Mouse (Mus musculus) heart, embryonic 15.5 days (tissue): ENCODE measurements around the gene Tmem238. TPM values are rescaled to one million over a fixed set of nuclear protein-coding genes. Genes with fewer than 3 reads are reported as not detected.

ENCODE experiments used
- ATAC-seq: fragments of 200-750 bp; cut with Nextera tagmentation; replicated peaks from 2 replicates; pipeline ENCODE4 v1.8.0; 2017; ENCODE audit warnings: low read depth, moderate TSS enrichment; ENCODE audit not compliant: insufficient number of reproducible peaks, insufficient read depth, low FRiP score
- H3K27ac ChIP-seq: fragments of 300-500 bp; sonication (generic); 2 replicates; pipeline ENCODE4 v1.5.1; 2015; ENCODE audit warnings: mild to moderate bottlenecking, inconsistent platforms
- H3K27me3 ChIP-seq: fragments of 300-500 bp; sonication (generic); 2 replicates; pipeline ENCODE4 v1.6.1; 2015; ENCODE audit warnings: inconsistent platforms
- H3K36me3 ChIP-seq: fragments of 300-500 bp; sonication (generic); 2 replicates; pipeline ENCODE4 v1.6.1; 2015; ENCODE audit warnings: mild to moderate bottlenecking, inconsistent platforms
- H3K4me1 ChIP-seq: fragments of 300-500 bp; sonication (generic); replicated peaks from 2 replicates; pipeline ENCODE4 v1.6.1; 2015; ENCODE audit warnings: inconsistent platforms
- H3K4me2 ChIP-seq: fragments of 300-500 bp; sonication (generic); 2 replicates; pipeline ENCODE4 v1.6.1; 2015; ENCODE audit warnings: inconsistent platforms, mild to moderate bottlenecking, moderate library complexity
- H3K4me3 ChIP-seq: fragments of 300-500 bp; sonication (generic); 2 replicates; pipeline ENCODE4 v1.5.1; 2015; ENCODE audit warnings: mild to moderate bottlenecking, inconsistent platforms
- H3K9ac ChIP-seq: fragments of 300-500 bp; sonication (generic); 2 replicates; pipeline ENCODE4 v1.6.1; 2015; ENCODE audit warnings: mild to moderate bottlenecking, inconsistent platforms
- H3K9me3 ChIP-seq: fragments of 300-500 bp; sonication (generic); replicated peaks from 2 replicates; pipeline ENCODE4 v1.6.1; 2016; ENCODE audit warnings: inconsistent platforms
- WGBS: fragments of 180-500 bp; shearing (Covaris S2); methylation state at CpG from one replicate; pipeline ENCODE4 v1.1.7; 2015; ENCODE audit warnings: mixed read lengths; 5-methylcytosine and 5-hydroxymethylcytosine counted together
- polyA plus RNA-seq: library from polyadenylated mRNA; unstranded; fragments of >200 nt; fragmentation: Nextera tagmentation; extraction: Ambion mirVana; gene quantifications from 2 replicates; pipeline ENCODE4 v1.2.1, GENCODE M21; 2015

Gene Tmem238
- polyA plus RNA-seq, 1 experiment from 2014 or later, result 4.2 TPM

DNA sequence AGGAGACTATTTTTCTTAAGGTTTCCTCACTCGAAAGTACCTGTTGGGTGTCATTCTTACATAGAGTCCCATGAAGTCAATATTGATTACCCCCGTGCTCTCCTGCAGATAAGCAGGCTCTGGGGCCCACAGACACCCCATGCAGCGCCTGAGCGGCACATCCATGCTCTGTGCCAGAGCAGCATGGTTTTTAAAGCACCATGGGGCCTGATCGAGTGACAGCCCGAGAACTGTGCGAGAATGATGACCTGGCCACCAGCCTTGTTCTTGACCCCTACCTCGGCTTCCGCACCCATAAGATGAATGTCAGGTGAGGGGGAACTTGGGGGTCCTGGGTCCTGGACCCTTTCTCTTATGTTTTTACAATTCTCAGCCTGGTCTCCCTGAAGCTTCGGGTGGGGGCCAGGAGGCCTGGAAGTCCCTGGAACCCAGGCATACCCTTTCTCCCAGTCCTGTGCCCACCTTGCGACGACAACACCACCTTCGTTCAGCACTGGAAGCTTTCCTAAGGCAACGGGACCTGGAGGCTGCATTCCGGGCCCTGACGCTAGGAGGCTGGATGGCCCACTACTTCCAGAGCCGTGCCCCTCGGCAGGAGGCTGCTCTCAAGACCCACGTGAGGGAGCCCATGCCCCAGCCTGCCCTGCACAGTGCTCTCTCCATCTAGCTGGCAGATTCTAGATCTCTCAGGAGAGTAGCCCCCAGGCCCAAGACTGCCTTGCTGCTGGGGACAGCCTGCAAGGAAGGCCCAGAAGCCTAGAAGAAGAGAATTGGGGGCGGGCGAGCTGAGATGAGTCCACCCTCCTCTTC lies 47.6 kb downstream of the Tmem238 start:
- H3K4me3 ChIP-seq, result peak overlapping the region; percentile 68
- H3K4me2 ChIP-seq, result peak overlapping the region; percentile 80
- H3K27ac ChIP-seq, result peak overlapping the region; percentile 89
- H3K27me3 ChIP-seq, result no peaks in the 10 kb centered on the region
- no peak for ATAC-seq
- H3K9ac ChIP-seq, result peak overlapping the region; percentile 76; the same call in 1 of the 2 replicates
- peaks cover 28% of the 10 kb centered on the region for H3K4me1 ChIP-seq
- 79% methylated on average over 21 of the region's 21 CpGs for WGBS
- H3K9me3 ChIP-seq, result no peaks in the 10 kb centered on the region
- peaks cover 20% of the 10 kb centered on the region; the same call in 1 of the 2 replicates for H3K36me3 ChIP-seq

DNA sequence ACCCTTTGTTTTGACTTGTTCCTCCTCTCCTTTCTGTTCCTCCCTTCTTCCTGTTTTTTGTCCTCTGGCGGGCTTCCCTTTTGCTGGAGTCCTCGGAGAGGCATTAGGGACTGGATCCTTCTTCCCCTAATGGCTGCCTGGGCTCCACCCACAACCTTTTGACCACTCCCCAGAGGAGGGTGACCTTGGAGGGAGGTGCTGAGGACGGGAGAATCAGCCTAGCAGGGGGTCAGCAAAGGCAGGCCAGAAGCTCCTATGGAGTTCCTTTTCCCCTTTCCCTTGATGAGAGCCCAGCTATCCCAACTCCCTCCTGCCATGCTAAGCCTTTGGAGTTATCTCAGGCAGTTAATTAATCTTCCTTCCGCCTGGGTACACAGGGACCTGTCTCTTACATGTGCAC lies 48.3 kb downstream of the Tmem238 start:
- H3K4me3 ChIP-seq, result peak overlapping the region; percentile 68
- H3K4me1 ChIP-seq, result peaks cover 28% of the 10 kb centered on the region
- peak overlapping the region; percentile 76 for H3K9ac ChIP-seq
- WGBS, result 4% methylated on average over 4 of the region's 4 CpGs
- H3K36me3 ChIP-seq, result peaks cover 15% of the 10 kb centered on the region; the same call in 1 of the 2 replicates
- no peaks in the 10 kb centered on the region for H3K27me3 ChIP-seq
- H3K4me2 ChIP-seq, result peak overlapping the region; percentile 80
- peak overlapping the region; percentile 89 for H3K27ac ChIP-seq
- no peak for ATAC-seq
- H3K9me3 ChIP-seq, result no peaks in the 10 kb centered on the region

DNA sequence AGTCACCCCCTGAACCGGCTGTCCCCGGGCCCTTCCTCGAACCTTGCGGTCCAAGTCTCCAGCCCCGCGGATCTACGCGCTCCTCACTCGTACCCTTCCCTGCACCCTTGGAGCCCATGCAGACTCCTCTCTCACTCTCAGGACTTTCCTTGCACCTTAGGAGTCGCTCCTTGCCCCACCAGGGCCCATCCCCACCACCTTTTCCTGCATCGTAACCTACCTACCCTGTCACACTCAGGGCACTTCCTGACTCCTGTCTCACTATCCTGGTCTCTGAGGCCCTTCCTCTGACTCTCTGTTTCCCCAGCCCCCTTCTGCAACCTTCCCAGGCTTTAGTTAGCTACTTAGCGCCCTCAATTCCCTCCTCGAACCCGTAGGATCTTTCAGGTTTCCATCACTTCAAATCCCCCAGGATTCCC lies 49.1 kb downstream of the Tmem238 start:
- peak; percentile 4 for ATAC-seq
- Histone ChIP-seq H3K9me3 (no peaks in the 10 kb centered on the region), H3K27me3 (no peaks in the 10 kb centered on the region), H3K36me3 (peaks cover 9% of the 10 kb centered on the region; the same call in 1 of the 2 replicates), H3K4me2 (peak overlapping the region; percentile 80), H3K4me3 (peak overlapping the region; percentile 68), H3K27ac (peak overlapping the region; percentile 89), H3K9ac (peak overlapping the region; percentile 76), H3K4me1 (peaks cover 28% of the 10 kb centered on the region)
- WGBS, result under 1% methylated on average over 14 of the region's 14 CpGs

DNA sequence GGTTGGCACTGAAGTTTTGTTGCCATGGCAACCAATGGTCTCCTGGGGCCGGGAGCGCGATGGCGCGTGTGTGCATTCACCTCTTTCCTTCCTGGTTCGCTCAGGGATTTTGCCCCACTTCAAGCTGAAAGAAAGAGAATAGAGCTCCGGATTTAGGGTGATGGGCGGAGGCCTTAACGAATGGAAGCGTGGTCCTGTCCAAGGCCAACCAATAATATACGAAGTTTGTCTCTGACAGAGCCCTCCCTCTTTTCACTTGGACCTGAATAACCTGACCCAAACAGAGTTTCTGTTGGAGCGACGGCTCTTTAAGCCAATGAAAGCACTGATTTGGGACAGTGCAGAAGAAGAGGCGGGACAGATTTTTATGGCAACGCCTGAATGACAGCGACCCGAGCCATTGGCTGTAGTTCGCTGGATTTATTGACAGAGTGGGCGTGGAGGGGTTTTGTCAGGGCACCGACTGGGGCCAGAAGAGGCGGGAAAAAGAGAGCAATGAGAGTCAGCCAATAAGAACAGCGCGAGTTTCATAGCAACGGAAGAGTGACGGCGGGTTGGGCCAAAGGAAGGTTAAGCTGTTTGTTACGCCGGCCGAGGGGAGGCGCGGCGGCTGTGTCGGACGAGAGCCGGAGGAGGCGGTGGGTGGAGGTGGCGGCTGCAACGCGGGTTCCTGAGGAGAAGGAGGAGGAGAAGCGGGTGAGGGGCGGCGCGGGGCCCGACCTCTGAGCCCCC lies 49.7 kb downstream of the Tmem238 start, which contains the start of gene Kmt5c:
Gene Kmt5c (plus strand): TSS at position 572 of the 732 bp plus-strand sequence.
- Histone ChIP-seq H3K27ac (peak within 1 kb of the TSS; percentile 89), H3K4me3 (peak within 1 kb of the TSS; percentile 68), H3K9ac (peak within 1 kb of the TSS; percentile 76), H3K4me2 (peak within 1 kb of the TSS; percentile 80), H3K27me3 (no peaks in the 10 kb centered on the region), H3K9me3 (no peaks in the 10 kb centered on the region), H3K4me1 (peaks cover 28% of the 10 kb centered on the region), H3K36me3 (peaks cover 6% of the 10 kb centered on the region; the same call in 1 of the 2 replicates)
- peak; percentile 95 for ATAC-seq
- WGBS, result under 1% methylated on average over 40 of the region's 44 CpGs

DNA sequence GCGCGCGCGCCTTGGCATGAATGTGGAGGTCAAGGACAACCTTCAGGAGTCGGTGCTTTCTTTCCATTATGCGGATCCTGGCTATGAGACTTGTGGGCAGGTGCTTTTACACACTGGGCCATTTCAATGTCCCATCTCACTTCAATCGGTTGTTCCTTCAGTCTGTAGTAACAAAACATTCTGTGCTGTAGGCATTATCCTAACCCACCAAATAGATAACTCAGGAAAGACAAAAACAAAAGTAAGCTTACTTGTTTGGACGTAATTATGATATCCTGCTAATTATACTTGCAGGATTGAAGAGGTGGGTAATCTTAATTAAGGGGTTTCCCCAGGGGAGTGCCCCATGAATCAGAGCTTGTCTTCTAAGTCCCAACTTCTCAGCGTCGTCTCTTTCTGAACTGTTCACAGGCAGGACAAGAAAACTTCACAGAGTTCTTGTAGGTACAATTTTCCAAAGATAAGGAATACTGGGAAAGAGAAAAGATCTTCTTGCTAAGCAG lies 50.4 kb downstream of the Tmem238 start:
- H3K9ac ChIP-seq, result 0 out of 2 replicates have a peak overlapping the region, but pooled peaks have one; percentile 13
- peak overlapping the region; percentile 73 for H3K27ac ChIP-seq
- no peaks in the 10 kb centered on the region for H3K27me3 ChIP-seq
- H3K9me3 ChIP-seq, result no peaks in the 10 kb centered on the region
- H3K4me3 ChIP-seq, result peak overlapping the region; percentile 46
- WGBS, result 51% methylated on average over 10 of the region's 10 CpGs
- no peak for ATAC-seq
- H3K4me2 ChIP-seq, result peak overlapping the region; percentile 69
- peaks cover 28% of the 10 kb centered on the region for H3K4me1 ChIP-seq
- no peaks in the 10 kb centered on the region; the same call in 1 of the 2 replicates for H3K36me3 ChIP-seq

Other genes starting within 250 kb of the Tmem238 start
- 1.3 and 2.0 TPM in 2 replicates for gene Syt5, start 242.1 kb downstream of the Tmem238 start, polyA plus RNA-seq
- gene Ptprh, start 185.6 kb downstream of the Tmem238 start, polyA plus RNA-seq, result not detected in 2 replicates
- gene Tmem86b, start 158.2 kb downstream of the Tmem238 start, polyA plus RNA-seq, result 1.5 and 1.6 TPM in 2 replicates
- 6.2 and 8.2 TPM in 2 replicates for gene Ppp6r1, start 130.6 kb downstream of the Tmem238 start, polyA plus RNA-seq
- 71.7 and 81.2 TPM in 2 replicates for gene Hspbp1, start 104.6 kb downstream of the Tmem238 start, polyA plus RNA-seq
- 0.79 TPM in 2 replicates for gene Brsk1, start 99.1 kb downstream of the Tmem238 start, polyA plus RNA-seq
- 0.11 TPM in 1 of 2 replicates, not detected in the other for gene Tmem150b, start 64.4 kb downstream of the Tmem238 start, polyA plus RNA-seq
- 47.8 and 59.4 TPM in 2 replicates for gene Kmt5c, start 49.5 kb downstream of the Tmem238 start, polyA plus RNA-seq
- gene Cox6b2, start 36.6 kb downstream of the Tmem238 start, polyA plus RNA-seq, result 34.9 and 35.6 TPM in 2 replicates
- gene Fam71e2, start 18.4 kb downstream of the Tmem238 start, polyA plus RNA-seq, result not detected in 2 replicates
- 0.06 TPM in 1 of 2 replicates, not detected in the other for gene Il11, start 6.8 kb downstream of the Tmem238 start, polyA plus RNA-seq
- gene Tmem190, start 6.7 kb downstream of the Tmem238 start, polyA plus RNA-seq, result 0.25 TPM in 1 of 2 replicates, not detected in the other
- 197 and 209 TPM in 2 replicates for gene Rpl28, start 3.2 kb upstream of the Tmem238 start, polyA plus RNA-seq
- 283 and 347 TPM in 2 replicates for gene Ube2s, start 22.9 kb upstream of the Tmem238 start, polyA plus RNA-seq
- 0.05 and 0.14 TPM in 2 replicates for gene Shisa7, start 55.0 kb upstream of the Tmem238 start, polyA plus RNA-seq
- gene Isoc2b, start 80.6 kb upstream of the Tmem238 start, polyA plus RNA-seq, result 3.0 and 4.8 TPM in 2 replicates
- gene Isoc2a, start 87.5 kb upstream of the Tmem238 start, polyA plus RNA-seq, result 1.3 and 1.6 TPM in 2 replicates
- not detected in 2 replicates for gene Gm36210, start 116.9 kb upstream of the Tmem238 start, polyA plus RNA-seq
- gene Zfp628, start 125.6 kb upstream of the Tmem238 start, polyA plus RNA-seq, result 2.1 and 3.0 TPM in 2 replicates
- gene Nat14, start 132.4 kb upstream of the Tmem238 start, polyA plus RNA-seq, result 4.2 and 5.3 TPM in 2 replicates
- 2.6 and 3.3 TPM in 2 replicates for gene Ssc5d, start 136.1 kb upstream of the Tmem238 start, polyA plus RNA-seq
- 4.8 and 5.3 TPM in 2 replicates for gene Sbk2, start 174.8 kb upstream of the Tmem238 start, polyA plus RNA-seq
- gene Sbk3, start 181.5 kb upstream of the Tmem238 start, polyA plus RNA-seq, result 0.33 and 0.55 TPM in 2 replicates
- 22.5 and 26.7 TPM in 2 replicates for gene Zfp579, start 206.5 kb upstream of the Tmem238 start, polyA plus RNA-seq
- 11.3 and 12.1 TPM in 2 replicates for gene Zfp524, start 224.8 kb upstream of the Tmem238 start, polyA plus RNA-seq
- gene Fiz1, start 225.0 kb upstream of the Tmem238 start, polyA plus RNA-seq, result 26.2 and 31.4 TPM in 2 replicates
- 0.78 TPM in 1 of 2 replicates, not detected in the other for gene Gm44973, start 225.8 kb upstream of the Tmem238 start, polyA plus RNA-seq
- 3.3 and 5.5 TPM in 2 replicates for gene Zfp865, start 230.7 kb upstream of the Tmem238 start, polyA plus RNA-seq
- gene Ccdc106, start 230.9 kb upstream of the Tmem238 start, polyA plus RNA-seq, result 1.7 and 3.7 TPM in 2 replicates
- not detected in 2 replicates for gene 4632433K11Rik, start 244.5 kb upstream of the Tmem238 start, polyA plus RNA-seq
- gene Zfp784, start 248.8 kb upstream of the Tmem238 start, polyA plus RNA-seq, result 5.4 and 6.5 TPM in 2 replicates